Mouse (Mus musculus): ENCODE data around the gene Ntn1. TPM values are rescaled to one million over a fixed set of nuclear protein-coding genes. Genes with fewer than 3 reads are reported as not detected.

The Ntn1 gene
- polyA plus RNA-seq, 1 experiment from 2014 or later: 14.8 TPM

DNA sequence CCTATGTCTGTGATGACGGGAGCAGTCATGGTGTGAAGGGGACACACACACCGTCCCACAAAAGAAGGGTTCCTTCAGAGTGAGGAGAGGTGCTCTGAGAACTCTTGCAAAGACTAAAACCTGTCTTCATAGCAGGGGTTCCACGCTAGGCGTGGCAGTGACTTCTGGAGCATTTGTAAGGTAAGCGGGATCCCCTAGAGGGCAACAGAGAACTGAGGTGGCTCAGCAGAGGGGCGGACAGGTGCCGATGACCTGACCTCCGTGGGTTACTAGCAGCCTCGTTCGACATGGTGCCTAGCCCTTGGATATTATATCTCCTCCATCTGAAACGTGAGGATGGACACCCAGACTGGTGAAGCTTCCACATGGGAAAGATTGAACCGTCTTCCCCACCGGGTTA, 177.5 kb downstream of the Ntn1 start:
- Histone ChIP-seq H3K27ac (no peak overlapping the region), H3K4me2 (replicated peaks) (no peak overlapping the region), H3K9ac (no peak overlapping the region), H3K36me3 (no peaks in the 10 kb centered on the region), H3K27me3 (no peaks in the 10 kb centered on the region), H3K4me1 (peaks cover 7% of the 10 kb centered on the region), H3K4me3 (no peak overlapping the region), H3K9me3 (no peaks in the 10 kb centered on the region)
- ATAC-seq (ENCODE audit: insufficient number of reproducible peaks, insufficient read depth, low FRiP score, low TSS enrichment): no peak
- 63% methylated on average over 13 of the region's 13 CpGs for WGBS

DNA sequence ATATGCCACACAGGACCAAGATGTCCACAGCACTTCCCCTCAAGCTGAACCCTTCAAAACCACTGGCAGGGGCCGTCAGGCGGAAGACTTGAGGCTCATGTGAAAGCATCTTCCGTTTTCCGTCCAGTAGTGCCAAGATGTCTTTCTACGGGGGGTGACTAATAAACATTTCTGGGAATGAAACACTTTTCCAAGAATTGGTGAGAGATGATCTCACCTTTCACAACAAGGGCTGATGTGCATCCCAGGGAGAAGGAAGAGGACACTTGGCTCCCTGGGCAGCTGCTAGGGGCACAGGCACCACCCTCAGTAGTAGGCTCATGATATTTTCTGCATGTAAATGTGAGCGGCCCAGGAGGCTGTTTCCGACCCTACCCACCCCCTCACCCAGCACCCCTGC, 178.4 kb downstream of the Ntn1 start:
- Histone ChIP-seq H3K9ac (no peak overlapping the region), H3K27me3 (no peaks in the 10 kb centered on the region), H3K9me3 (no peaks in the 10 kb centered on the region), H3K4me3 (no peak overlapping the region), H3K4me2 (replicated peaks) (no peak overlapping the region), H3K4me1 (peaks cover 7% of the 10 kb centered on the region), H3K36me3 (no peaks in the 10 kb centered on the region), H3K27ac (no peak overlapping the region)
- 84% methylated on average over 7 of the region's 7 CpGs for WGBS
- ATAC-seq (ENCODE audit: insufficient number of reproducible peaks, insufficient read depth, low FRiP score, low TSS enrichment): no peak

DNA sequence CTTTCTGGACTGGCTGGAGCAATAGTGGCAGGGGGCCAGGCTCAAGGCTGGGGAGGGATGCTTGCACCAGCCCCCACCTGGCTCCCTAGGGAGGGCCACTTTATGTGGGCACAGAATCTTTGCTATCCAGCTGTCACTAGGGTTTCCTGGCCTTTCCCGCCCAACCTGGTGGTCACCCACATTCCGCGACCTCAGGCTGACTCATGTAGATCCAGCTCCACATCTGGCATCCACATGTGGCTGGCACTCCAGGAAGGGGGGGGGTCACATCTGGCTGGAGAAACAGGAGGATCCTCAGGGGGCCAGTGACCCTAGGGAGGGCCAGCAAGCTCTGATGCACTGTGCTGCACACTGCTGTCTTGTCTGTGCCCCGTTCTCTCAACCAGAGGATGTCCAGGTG, 179.9 kb downstream of the Ntn1 start:
- Histone ChIP-seq H3K27ac (no peak overlapping the region), H3K36me3 (no peaks in the 10 kb centered on the region), H3K4me2 (replicated peaks) (no peak overlapping the region), H3K4me3 (no peak overlapping the region), H3K9ac (no peak overlapping the region), H3K4me1 (peaks cover 16% of the 10 kb centered on the region), H3K9me3 (no peaks in the 10 kb centered on the region), H3K27me3 (no peaks in the 10 kb centered on the region)
- WGBS: 31% methylated on average over 4 of the region's 4 CpGs
- no peak for ATAC-seq (ENCODE audit: insufficient number of reproducible peaks, insufficient read depth, low FRiP score, low TSS enrichment)

DNA sequence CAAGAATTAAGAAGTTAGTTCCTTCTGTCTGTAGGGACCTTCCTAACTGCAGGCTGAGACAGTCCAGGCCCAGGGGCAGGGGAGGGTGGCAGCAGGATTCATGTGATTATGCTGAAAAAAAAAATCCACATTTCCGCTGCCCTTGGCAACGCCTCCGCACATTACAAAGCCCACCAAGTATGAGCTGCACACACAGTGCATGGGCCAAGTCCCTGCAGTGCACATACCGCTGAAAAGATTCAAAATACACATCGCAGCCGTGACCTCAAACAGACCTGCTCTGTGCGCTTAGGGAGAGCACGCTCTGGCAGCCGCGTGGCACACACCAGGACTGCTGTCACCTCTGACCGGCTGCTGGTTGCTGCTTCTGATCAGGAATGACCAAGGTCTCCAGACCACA, 184.6 kb downstream of the Ntn1 start:
- Histone ChIP-seq H3K4me1 (peaks cover 35% of the 10 kb centered on the region), H3K4me2 (replicated peaks) (no peak overlapping the region), H3K27me3 (no peaks in the 10 kb centered on the region), H3K27ac (no peak overlapping the region), H3K9ac (no peak overlapping the region), H3K36me3 (no peaks in the 10 kb centered on the region), H3K4me3 (no peak overlapping the region), H3K9me3 (no peaks in the 10 kb centered on the region)
- no peak for ATAC-seq (ENCODE audit: insufficient number of reproducible peaks, insufficient read depth, low FRiP score, low TSS enrichment)
- 69% methylated on average over 11 of the region's 11 CpGs for WGBS

DNA sequence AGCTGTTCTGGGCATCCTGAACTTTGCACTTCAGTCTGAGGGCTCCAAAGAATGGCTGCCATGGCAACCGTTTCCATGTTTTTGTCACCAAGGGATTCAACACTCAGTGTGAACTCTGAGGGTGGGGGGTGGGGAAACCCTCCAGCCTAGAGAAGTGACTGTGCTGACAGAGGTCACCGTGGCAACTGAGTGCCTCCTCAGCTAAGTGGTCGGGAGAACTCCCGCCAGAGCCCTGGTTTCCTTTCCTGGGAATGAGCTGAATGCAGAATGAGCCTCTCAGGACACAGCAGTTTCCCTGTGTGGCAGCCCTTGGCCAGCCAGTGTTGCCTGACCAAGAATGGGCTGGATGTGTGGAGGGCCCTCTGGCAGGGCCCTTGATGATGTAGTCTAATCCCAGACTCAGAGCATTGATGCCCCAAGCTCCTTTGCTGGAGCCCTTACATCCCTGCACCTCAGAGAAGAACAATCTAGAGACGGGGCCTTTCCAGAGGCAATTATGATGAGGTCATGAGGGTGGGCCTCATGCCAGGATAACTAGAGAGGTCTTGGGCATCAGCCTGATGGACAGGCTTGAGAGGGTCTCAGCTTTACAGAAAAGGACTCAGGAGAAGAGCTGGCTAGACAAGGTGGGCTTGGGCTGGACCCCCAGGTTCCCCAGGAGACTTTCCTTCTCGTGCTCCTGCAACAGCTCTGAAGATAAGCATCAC, 185.3 kb downstream of the Ntn1 start:
- WGBS: 34% methylated on average over 6 of the region's 6 CpGs
- no peak overlapping the region for H3K4me2 ChIP-seq (replicated peaks)
- no peak overlapping the region for H3K4me3 ChIP-seq
- no peak overlapping the region for H3K9ac ChIP-seq
- no peaks in the 10 kb centered on the region for H3K27me3 ChIP-seq
- H3K36me3 ChIP-seq: no peaks in the 10 kb centered on the region
- no peak overlapping the region for H3K27ac ChIP-seq
- no peak for ATAC-seq (ENCODE audit: insufficient number of reproducible peaks, insufficient read depth, low FRiP score, low TSS enrichment)
- H3K9me3 ChIP-seq: no peaks in the 10 kb centered on the region
- peaks cover 29% of the 10 kb centered on the region for H3K4me1 ChIP-seq

DNA sequence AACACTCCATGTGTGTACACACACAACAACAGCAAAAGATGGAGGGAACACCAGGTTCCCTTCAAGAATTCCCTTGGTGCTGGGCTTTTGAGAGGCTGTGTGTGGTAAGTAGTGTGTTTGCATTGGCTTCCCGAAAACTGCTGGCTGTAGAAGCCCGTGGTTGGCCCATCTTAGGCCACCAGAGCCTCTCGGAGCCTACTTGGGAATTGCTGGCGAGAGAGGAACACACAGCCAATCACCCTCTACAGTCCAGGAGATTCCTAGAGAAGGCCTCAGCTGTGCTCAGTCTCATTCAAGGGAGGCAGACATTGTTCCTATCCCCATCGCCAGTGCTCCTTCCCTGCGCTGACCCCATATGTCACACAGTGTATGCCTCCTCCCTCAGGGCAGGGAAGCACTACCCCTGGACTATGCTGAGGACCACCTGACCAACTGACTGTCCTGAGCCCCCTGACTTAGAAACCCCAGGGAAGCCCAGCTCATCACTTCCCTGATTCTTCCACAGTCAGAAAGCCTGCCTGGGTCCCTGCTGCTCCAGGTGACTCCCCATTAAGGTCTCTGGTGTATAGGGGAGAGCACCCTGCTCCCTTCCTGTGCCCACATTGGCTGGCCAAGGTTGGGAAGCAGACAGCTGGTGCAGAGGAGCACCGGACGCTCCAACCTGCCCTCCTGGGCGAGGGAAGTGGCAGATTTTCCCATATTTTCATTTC, 186.0 kb downstream of the Ntn1 start:
- no peak overlapping the region for H3K9ac ChIP-seq
- H3K4me1 ChIP-seq: peaks cover 29% of the 10 kb centered on the region
- H3K9me3 ChIP-seq: no peaks in the 10 kb centered on the region
- no peak for ATAC-seq (ENCODE audit: insufficient number of reproducible peaks, insufficient read depth, low FRiP score, low TSS enrichment)
- H3K4me3 ChIP-seq: no peak overlapping the region
- no peak overlapping the region for H3K4me2 ChIP-seq (replicated peaks)
- no peak overlapping the region for H3K27ac ChIP-seq
- 73% methylated on average over 9 of the region's 9 CpGs for WGBS
- no peaks in the 10 kb centered on the region for H3K36me3 ChIP-seq
- H3K27me3 ChIP-seq: no peaks in the 10 kb centered on the region

DNA sequence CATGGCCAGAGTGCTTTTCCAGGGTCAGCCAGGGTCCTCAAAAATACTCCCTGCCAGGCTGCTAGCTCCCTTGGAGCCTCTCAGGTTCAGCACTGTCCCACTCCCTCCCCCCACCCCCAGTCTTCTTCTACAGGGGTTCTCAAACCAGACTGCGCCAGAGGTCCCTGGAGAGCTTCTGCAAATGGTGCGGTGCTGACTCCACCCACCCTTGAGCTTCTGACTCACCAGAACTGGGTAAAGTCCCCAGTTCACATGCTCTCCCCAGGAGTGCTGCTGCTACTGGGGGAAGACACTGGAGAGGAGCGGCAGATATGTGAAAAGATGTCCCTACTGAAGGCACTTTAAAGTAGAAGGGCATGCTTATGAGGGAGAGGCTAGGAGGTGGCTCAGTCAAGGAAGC, 186.7 kb downstream of the Ntn1 start:
- H3K27me3 ChIP-seq: no peaks in the 10 kb centered on the region
- no peaks in the 10 kb centered on the region for H3K9me3 ChIP-seq
- ATAC-seq (ENCODE audit: insufficient number of reproducible peaks, insufficient read depth, low FRiP score, low TSS enrichment): no peak
- no peak overlapping the region for H3K9ac ChIP-seq
- no peak overlapping the region for H3K4me2 ChIP-seq (replicated peaks)
- H3K27ac ChIP-seq: no peak overlapping the region
- WGBS: 60% methylated on average over 3 of the region's 3 CpGs
- no peak overlapping the region for H3K4me3 ChIP-seq
- no peaks in the 10 kb centered on the region for H3K36me3 ChIP-seq
- H3K4me1 ChIP-seq: peaks cover 29% of the 10 kb centered on the region

DNA sequence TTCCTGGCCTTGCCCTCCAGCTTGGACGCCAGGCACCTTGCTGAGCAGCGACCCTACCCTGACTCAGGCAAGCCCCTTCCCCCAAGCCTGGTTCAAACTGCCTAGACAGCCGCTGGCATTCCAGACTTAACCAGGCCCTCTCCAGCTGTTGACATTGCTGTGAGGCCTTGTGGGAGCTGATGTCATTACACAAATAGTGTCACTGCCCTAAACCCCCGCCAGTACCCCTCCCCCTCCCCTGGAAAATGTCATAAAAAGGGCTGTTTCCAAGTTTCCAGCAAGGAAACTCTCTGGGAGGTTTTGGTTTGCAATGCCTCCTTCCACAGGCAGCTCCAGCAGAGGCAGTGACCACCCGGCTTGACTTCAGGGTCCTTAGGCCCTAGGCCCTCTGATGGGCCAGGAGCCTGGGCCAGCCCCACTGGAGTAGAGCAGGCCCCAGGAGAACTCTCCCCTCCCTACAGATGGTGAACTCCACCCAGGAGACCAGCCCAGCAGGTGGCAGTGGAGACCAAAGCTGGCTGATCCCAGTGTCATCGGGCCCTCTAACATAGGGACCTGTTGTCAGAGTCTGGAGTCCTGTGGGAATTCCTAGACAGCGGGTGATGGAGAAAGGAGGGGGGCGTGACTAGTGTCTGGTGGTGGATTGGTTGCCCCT, 188.6 kb downstream of the Ntn1 start:
- Histone ChIP-seq H3K4me3 (no peak overlapping the region), H3K4me1 (peaks cover 29% of the 10 kb centered on the region), H3K27ac (no peak overlapping the region), H3K9me3 (no peaks in the 10 kb centered on the region), H3K27me3 (no peaks in the 10 kb centered on the region), H3K36me3 (no peaks in the 10 kb centered on the region), H3K4me2 (replicated peaks) (no peak overlapping the region), H3K9ac (no peak overlapping the region)
- 40% methylated on average over 8 of the region's 8 CpGs for WGBS
- peak; percentile 13; the same call in 1 of the 2 replicates for ATAC-seq (ENCODE audit: insufficient number of reproducible peaks, insufficient read depth, low FRiP score, low TSS enrichment)

DNA sequence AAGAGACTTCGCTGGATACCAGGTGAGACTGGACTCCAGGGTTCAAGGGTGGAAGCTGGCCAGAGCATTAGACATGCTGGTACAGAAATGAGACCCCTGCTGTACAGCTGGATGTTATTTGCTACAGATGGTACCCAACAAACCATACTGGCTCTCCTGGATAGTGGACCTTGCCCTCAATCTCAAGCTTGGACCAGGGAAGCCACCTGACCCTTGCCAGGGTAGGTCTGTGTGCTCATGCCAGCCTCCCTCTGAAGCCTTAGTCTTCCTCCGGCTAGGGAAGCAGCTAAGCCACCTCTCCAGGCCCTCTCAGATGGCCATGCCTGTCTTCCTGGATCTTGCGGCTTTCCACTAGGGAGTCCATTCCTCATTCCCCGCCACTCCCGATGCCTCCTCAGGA, 189.9 kb downstream of the Ntn1 start:
- H3K36me3 ChIP-seq: no peaks in the 10 kb centered on the region
- no peak overlapping the region for H3K4me2 ChIP-seq (replicated peaks)
- H3K27ac ChIP-seq: no peak overlapping the region
- 88% methylated on average over 5 of the region's 5 CpGs for WGBS
- no peak overlapping the region for H3K9ac ChIP-seq
- H3K27me3 ChIP-seq: no peaks in the 10 kb centered on the region
- peaks cover 19% of the 10 kb centered on the region for H3K4me1 ChIP-seq
- no peaks in the 10 kb centered on the region for H3K9me3 ChIP-seq
- no peak for ATAC-seq (ENCODE audit: insufficient number of reproducible peaks, insufficient read depth, low FRiP score, low TSS enrichment)
- no peak overlapping the region for H3K4me3 ChIP-seq

DNA sequence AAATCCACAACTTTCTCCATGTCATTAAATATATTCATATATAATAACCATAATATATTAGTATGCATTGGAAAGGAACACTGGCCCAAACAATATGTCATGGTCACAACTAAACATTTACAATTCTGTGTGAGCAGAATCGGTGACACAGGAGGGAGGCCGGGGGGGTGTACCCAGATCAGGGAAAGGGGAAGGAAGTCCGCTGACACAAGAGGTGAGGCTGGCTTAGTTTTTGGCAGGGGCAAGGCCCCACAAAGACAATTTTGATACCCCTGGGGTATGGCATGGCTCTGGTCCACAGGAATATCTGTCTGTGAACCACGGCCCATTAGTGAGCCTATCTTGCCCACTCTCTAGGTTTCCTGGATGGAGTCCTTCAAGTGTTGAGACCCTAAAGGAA, 191.1 kb downstream of the Ntn1 start:
- no peak overlapping the region for H3K9ac ChIP-seq
- H3K36me3 ChIP-seq: no peaks in the 10 kb centered on the region
- no peaks in the 10 kb centered on the region for H3K9me3 ChIP-seq
- H3K27ac ChIP-seq: no peak overlapping the region
- no peak for ATAC-seq (ENCODE audit: insufficient number of reproducible peaks, insufficient read depth, low FRiP score, low TSS enrichment)
- peaks cover 7% of the 10 kb centered on the region; the same call in 1 of the 2 replicates for H3K4me1 ChIP-seq
- no peak overlapping the region for H3K4me2 ChIP-seq (replicated peaks)
- WGBS: 90% methylated on average over 4 of the region's 4 CpGs
- H3K4me3 ChIP-seq: no peak overlapping the region
- H3K27me3 ChIP-seq: no peaks in the 10 kb centered on the region

DNA sequence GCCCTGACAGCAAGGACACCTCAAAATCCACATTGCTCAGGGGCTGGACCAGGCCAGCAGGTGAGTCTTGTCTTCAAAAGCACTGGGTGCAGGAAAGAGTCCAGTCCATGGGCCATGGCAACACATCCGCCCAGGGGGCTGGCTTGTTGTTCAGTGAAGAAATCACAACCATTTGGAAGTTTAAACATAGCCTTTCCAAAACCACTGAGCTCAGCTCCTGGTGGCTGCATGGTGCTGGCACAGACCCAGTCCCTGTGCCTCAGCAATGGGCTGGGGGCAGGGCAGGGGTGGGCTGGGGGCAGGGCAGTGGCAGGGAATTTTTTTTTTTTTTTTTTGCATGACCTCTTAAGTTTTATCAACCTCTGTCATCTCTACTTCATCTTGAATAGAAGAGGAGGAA, 192.0 kb downstream of the Ntn1 start:
- no peak for ATAC-seq (ENCODE audit: insufficient number of reproducible peaks, insufficient read depth, low FRiP score, low TSS enrichment)
- no peak overlapping the region for H3K27ac ChIP-seq
- H3K4me2 ChIP-seq (replicated peaks): no peak overlapping the region
- WGBS: 87% methylated on average over 1 of the region's 1 CpGs
- 0 out of 2 replicates have a peak, but pooled peaks cover 7% of the 10 kb centered on the region for H3K4me1 ChIP-seq
- no peak overlapping the region for H3K9ac ChIP-seq
- no peaks in the 10 kb centered on the region for H3K9me3 ChIP-seq
- H3K36me3 ChIP-seq: no peaks in the 10 kb centered on the region
- H3K27me3 ChIP-seq: no peaks in the 10 kb centered on the region
- no peak overlapping the region for H3K4me3 ChIP-seq

DNA sequence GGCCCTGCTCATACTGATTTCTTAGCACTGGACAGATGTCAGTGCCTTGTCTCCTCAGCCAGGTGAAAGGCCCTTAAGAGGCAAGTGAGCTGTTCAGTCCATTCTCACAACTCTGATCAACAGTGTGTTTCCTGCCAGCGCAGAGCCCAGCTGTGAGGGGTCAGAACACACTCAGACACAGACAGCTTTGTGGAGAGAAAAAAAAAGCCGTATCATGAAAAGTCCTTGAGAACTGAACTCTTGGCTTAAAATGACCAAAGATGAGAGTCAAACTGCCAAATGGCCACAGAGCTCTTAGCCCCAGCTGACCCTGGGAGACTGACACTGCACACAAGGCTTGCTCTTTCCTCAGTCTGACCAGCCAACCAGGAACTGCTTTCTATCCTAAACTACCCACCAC, 192.6 kb downstream of the Ntn1 start:
- no peak overlapping the region for H3K4me2 ChIP-seq (replicated peaks)
- H3K4me1 ChIP-seq: 0 out of 2 replicates have a peak, but pooled peaks cover 7% of the 10 kb centered on the region
- no peaks in the 10 kb centered on the region for H3K27me3 ChIP-seq
- 72% methylated on average over 2 of the region's 2 CpGs for WGBS
- no peaks in the 10 kb centered on the region for H3K36me3 ChIP-seq
- no peak overlapping the region for H3K9ac ChIP-seq
- H3K27ac ChIP-seq: no peak overlapping the region
- H3K9me3 ChIP-seq: no peaks in the 10 kb centered on the region
- H3K4me3 ChIP-seq: no peak overlapping the region
- no peak for ATAC-seq (ENCODE audit: insufficient number of reproducible peaks, insufficient read depth, low FRiP score, low TSS enrichment)
